Mouse (Mus musculus) limb, embryonic 15.5 days (tissue): ENCODE measurements around the gene Timm29. TPM values are rescaled to one million over a fixed set of nuclear protein-coding genes. Genes with fewer than 3 reads are reported as not detected.
A peak's percentile ranks its signal among the peaks of the same experiment; 100 is the strongest.

Experiments
- ATAC-seq: fragments of 200-750 bp; cut with Nextera tagmentation; 2 replicates; pipeline ENCODE4 v1.8.0; 2017; ENCODE audit warnings: low read depth, moderate TSS enrichment; ENCODE audit not compliant: insufficient number of reproducible peaks, low FRiP score, low TSS enrichment
- H3K27ac ChIP-seq: fragments of 300-500 bp; sonication (generic); 2 replicates; pipeline ENCODE4 v1.5.1; 2015; ENCODE audit warnings: moderate library complexity, mild to moderate bottlenecking, inconsistent platforms
- H3K27me3 ChIP-seq: fragments of 300-500 bp; sonication (generic); 2 replicates; pipeline ENCODE4 v1.6.1; 2015; ENCODE audit warnings: inconsistent platforms
- H3K36me3 ChIP-seq: fragments of 300-500 bp; sonication (generic); 2 replicates; pipeline ENCODE4 v1.6.1; 2015; ENCODE audit warnings: inconsistent platforms
- H3K4me1 ChIP-seq: fragments of 300-500 bp; sonication (generic); 2 replicates; pipeline ENCODE4 v1.6.1; 2015; ENCODE audit warnings: inconsistent platforms
- H3K4me2 ChIP-seq: fragments of 300-500 bp; sonication (generic); 2 replicates; pipeline ENCODE4 v1.6.1; 2015; ENCODE audit warnings: mild to moderate bottlenecking, inconsistent platforms
- H3K4me3 ChIP-seq: fragments of 300-500 bp; sonication (generic); 2 replicates; pipeline ENCODE4 v1.5.1; 2015; ENCODE audit warnings: mild to moderate bottlenecking, inconsistent platforms
- H3K9ac ChIP-seq: fragments of 300-500 bp; sonication (generic); 2 replicates; pipeline ENCODE4 v1.6.1; 2015; ENCODE audit warnings: inconsistent platforms
- H3K9me3 ChIP-seq: fragments of 300-500 bp; sonication (generic); 2 replicates; pipeline ENCODE4 v1.6.1; 2016; ENCODE audit warnings: inconsistent platforms
- WGBS: fragments of 180-500 bp; shearing (Covaris S2); methylation state at CpG from one replicate; pipeline ENCODE4 v1.1.7; 2015; 5-methylcytosine and 5-hydroxymethylcytosine counted together
- polyA plus RNA-seq: library from polyadenylated mRNA; unstranded; fragments of >200 nt; fragmentation: Nextera tagmentation; extraction: Ambion mirVana; gene quantifications from 2 replicates; pipeline ENCODE4 v1.2.1, GENCODE M21; 2015

The Timm29 gene
- polyA plus RNA-seq, 1 experiment from 2014 or later: 31.4 TPM

DNA sequence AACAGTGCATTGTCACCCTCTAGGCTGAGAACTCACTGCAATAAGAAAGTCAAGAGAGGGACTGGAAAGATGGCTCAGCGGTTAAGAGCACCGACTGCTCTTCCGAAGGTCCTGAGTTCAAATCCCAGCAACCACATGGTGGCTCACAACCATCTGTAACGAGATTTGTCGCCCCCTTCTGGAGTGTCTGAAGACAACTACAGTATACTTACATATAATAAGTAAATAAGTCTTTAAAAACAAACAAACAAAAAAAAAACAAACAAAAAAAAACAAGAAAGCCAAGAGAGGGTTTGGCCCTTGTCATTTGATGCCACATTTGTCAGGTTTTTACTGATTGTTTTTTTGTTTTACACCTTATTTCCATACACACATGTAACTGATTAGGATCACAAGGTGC is 11.6 kb downstream of the Timm29 start:
- 69% methylated on average over 5 of the region's 5 CpGs for WGBS
- ATAC-seq: no peak
- H3K9ac ChIP-seq: no peak overlapping the region
- no peak overlapping the region for H3K4me3 ChIP-seq
- no peaks in the 10 kb centered on the region for H3K27me3 ChIP-seq
- H3K4me1 ChIP-seq: no peaks in the 10 kb centered on the region
- H3K9me3 ChIP-seq: no peaks in the 10 kb centered on the region
- no peaks in the 10 kb centered on the region for H3K36me3 ChIP-seq
- no peak overlapping the region for H3K27ac ChIP-seq
- H3K4me2 ChIP-seq: no peak overlapping the region

DNA sequence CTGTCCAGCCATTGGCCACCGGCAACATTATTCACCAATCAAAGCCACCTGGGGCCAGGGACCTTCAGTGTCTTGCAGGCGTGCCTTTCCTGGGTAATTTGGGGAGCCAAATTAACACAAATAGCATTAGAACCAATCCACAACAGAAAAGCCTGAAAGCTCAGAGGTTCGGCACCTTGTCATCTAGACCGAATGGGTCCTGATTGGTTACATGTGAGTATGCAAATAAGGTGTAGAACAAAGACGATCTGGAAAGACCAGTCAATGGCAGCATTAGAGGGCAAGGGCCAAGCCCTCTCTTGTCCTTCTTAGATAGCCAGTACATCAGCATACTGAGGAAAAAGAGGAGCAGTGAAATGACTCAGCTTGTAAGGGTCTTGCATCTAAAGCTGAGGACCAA is 13.3 kb downstream of the Timm29 start:
- H3K27ac ChIP-seq: no peak overlapping the region
- H3K4me3 ChIP-seq: no peak overlapping the region
- H3K4me1 ChIP-seq: no peaks in the 10 kb centered on the region
- no peak overlapping the region for H3K9ac ChIP-seq
- 66% methylated on average over 5 of the region's 5 CpGs for WGBS
- ATAC-seq: no peak
- no peaks in the 10 kb centered on the region for H3K36me3 ChIP-seq
- H3K27me3 ChIP-seq: no peaks in the 10 kb centered on the region
- H3K4me2 ChIP-seq: no peak overlapping the region
- no peaks in the 10 kb centered on the region for H3K9me3 ChIP-seq

DNA sequence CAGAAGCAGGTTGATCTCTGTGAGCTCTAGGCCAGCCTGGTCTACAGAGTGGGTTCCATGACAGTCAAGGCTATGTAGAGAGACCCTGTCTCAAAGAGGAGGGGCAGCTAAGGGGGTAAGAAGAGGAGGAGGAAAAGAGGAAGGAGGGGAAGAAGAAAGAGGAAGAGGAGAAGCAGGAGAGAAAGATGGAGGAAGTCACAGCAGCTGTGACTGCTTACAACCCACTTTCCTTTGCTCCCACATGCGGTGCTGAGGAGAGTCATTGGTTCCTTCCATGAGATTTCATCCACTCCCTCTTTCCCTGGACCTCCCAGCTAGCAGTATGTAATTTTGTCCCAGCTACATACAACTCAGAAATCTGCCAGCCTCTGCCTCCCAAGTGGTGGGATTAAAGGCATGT is 14.1 kb downstream of the Timm29 start:
- ATAC-seq: no peak
- H3K36me3 ChIP-seq: no peaks in the 10 kb centered on the region
- no peaks in the 10 kb centered on the region for H3K27me3 ChIP-seq
- H3K4me3 ChIP-seq: no peak overlapping the region
- H3K4me1 ChIP-seq: no peaks in the 10 kb centered on the region
- no peak overlapping the region for H3K9ac ChIP-seq
- WGBS: 76% methylated on average over 1 of the region's 1 CpGs
- no peak overlapping the region for H3K4me2 ChIP-seq
- no peak overlapping the region for H3K27ac ChIP-seq
- no peaks in the 10 kb centered on the region for H3K9me3 ChIP-seq

DNA sequence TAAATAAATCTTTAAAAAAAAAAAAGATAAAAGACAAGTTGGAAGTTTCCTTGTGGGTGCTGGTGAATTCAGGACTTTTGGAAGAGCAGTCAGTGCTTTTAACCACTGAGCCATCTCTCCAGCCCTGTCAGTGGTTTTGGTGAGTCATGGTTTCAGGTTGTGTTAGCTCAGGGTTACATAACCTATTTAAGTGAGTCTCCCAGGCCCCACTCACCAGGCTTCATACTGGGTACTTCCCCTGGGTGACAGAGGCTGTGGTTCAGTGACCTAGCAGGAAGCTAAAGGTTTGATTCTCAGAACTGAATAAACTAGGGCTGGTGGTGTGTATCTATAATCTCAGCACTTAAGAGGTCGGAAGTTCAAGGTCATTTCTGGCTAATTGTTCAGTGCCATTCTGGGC is 17.3 kb downstream of the Timm29 start:
- Histone ChIP-seq H3K36me3 (no peaks in the 10 kb centered on the region), H3K4me3 (no peak overlapping the region), H3K27me3 (no peaks in the 10 kb centered on the region), H3K9me3 (no peaks in the 10 kb centered on the region), H3K27ac (no peak overlapping the region), H3K4me2 (no peak overlapping the region), H3K4me1 (peaks cover 1% of the 10 kb centered on the region; the same call in 1 of the 2 replicates), H3K9ac (no peak overlapping the region)
- WGBS: 89% methylated on average over 1 of the region's 1 CpGs
- no peak for ATAC-seq

DNA sequence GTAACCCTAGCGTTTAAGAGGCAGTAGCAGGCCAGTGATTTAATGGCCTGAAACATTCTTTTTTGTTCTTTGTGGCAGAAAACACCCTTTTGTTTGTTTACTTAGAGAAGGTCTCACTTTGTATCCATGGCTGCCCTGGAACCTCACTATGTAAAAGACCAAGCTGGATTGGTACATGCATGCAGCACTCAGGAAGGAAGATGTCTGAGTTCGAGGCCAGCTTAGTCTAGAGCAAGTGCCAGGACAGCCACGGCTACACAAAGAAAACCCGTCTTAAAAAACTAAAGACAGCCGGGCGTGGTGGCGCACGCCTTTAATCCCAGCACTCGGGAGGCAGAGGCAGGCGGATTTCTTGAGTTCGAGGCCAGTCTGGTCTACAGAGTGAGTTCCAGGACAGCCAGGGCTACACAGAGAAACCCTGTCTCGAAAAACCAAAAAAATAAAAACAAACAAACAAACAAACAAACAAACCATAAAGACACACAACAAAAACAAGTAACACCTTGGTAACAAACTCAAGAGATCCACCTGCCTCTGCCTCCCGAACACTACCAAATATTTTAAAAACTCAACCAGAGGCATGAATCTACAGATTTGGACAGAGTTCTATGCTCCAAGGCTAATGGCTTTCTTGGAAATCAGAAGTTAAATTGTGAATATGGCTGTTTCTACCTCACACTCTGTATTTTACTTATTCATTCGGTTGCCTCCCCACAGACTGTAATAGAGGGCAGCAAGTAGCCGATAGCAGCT is 22.5 kb downstream of the Timm29 start:
- peak overlapping the region; percentile 46 for H3K9ac ChIP-seq
- no peaks in the 10 kb centered on the region for H3K27me3 ChIP-seq
- H3K4me3 ChIP-seq: peak overlapping the region; percentile 83
- no peak for ATAC-seq
- WGBS: 80% methylated on average over 15 of the region's 15 CpGs
- H3K4me1 ChIP-seq: peaks cover 18% of the 10 kb centered on the region
- peak overlapping the region; percentile 60 for H3K4me2 ChIP-seq
- no peaks in the 10 kb centered on the region for H3K36me3 ChIP-seq
- no peaks in the 10 kb centered on the region for H3K9me3 ChIP-seq
- H3K27ac ChIP-seq: peak overlapping the region; percentile 98

DNA sequence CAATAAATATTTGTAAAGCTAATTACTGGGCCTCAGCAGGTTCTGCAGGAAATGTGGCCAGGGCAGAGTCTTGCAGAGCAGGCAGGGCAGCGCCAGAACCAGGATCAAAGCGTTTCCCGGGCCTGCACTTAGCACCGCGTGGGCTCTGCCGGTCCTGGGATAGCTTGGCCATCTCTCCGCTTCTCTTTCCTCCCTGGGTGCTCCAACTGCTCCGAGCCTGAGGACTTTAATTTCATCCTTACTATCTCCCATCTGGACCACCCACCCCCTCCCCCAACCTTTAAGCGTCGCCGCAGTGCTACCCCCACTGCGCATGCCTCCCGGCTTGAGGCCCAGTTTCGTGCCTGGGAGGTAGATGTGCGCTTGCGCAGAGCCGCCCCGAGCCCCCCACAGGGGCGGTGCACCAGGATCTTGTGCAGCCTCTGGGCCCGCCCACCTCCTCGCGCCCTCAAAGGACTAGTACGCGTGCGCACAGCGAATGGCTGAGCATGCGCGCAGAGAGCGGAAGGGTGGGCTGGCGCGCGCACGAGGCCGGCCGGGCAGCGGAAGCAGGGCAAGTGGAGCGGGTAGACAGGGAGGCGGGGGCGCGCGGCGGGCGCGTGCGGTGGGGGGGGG is 23.2 kb downstream of the Timm29 start, which contains the start of gene Smarca4:
Gene Smarca4 (plus strand): TSS at position 553 of the 615 bp plus-strand sequence.
- WGBS: under 1% methylated on average over 38 of the region's 45 CpGs
- H3K4me2 ChIP-seq: peak within 1 kb of the TSS; percentile 60
- no peaks in the 10 kb centered on the region for H3K9me3 ChIP-seq
- no peaks in the 10 kb centered on the region for H3K27me3 ChIP-seq
- peak within 1 kb of the TSS; percentile 85 for H3K9ac ChIP-seq
- peak; percentile 93 for ATAC-seq
- H3K27ac ChIP-seq: peak within 1 kb of the TSS; percentile 98
- H3K4me1 ChIP-seq: peaks cover 18% of the 10 kb centered on the region
- no peaks in the 10 kb centered on the region for H3K36me3 ChIP-seq
- peak within 1 kb of the TSS; percentile 83 for H3K4me3 ChIP-seq

DNA sequence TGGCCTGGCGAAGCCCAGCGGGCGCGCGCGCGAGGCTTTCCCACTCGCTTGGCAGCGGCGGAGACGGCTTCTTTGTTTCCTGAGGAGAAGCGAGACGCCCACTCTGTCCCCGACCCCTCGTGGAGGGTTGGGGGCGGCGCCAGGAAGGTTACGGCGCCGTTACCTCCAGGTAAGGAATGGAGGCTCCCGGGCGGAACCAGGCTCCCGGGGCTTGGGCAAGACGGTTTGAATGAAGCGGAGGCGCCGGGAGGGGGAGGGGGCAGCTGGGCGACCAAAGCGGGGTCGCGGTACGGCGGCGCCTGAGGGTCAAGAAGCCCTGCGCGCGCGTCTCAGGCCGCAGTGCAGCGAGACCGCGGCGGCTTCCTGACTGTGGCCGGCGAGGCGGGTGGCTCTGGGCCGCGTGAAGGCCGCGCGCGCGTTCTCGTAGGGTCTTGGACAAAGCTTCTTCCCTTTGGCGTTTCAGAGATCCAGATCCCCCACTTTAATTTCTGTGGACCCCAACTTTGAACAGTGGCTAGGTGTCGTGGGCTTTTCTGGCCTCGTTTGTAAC is 23.8 kb downstream of the Timm29 start:
- no peaks in the 10 kb centered on the region for H3K27me3 ChIP-seq
- peak; percentile 82 for ATAC-seq
- peak overlapping the region; percentile 98 for H3K27ac ChIP-seq
- H3K36me3 ChIP-seq: no peaks in the 10 kb centered on the region
- H3K4me2 ChIP-seq: peak overlapping the region; percentile 56
- peak overlapping the region; percentile 85 for H3K9ac ChIP-seq
- H3K4me1 ChIP-seq: peaks cover 18% of the 10 kb centered on the region
- under 1% methylated on average over 56 of the region's 57 CpGs for WGBS
- H3K4me3 ChIP-seq: peak overlapping the region; percentile 83
- H3K9me3 ChIP-seq: no peaks in the 10 kb centered on the region

DNA sequence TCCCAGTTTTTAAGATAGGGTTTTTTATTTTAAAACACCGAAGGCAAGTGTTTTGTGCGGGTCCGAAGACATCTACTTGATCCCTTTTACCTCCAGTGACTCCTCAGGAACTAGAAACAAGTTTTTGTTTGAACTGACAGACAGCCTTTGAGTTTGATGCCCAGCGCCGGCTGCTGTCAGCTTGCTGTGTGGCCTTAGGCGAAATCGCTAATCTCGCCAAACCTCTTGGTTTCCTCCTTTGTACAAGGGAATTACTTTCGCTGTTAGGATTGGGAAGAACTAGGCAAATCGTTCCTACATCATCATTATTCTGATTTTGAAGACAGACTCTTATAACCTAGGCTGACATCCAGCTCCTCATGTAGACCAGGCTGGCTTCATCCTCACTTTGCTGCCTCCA is 24.5 kb downstream of the Timm29 start:
- peak overlapping the region; percentile 98 for H3K27ac ChIP-seq
- no peaks in the 10 kb centered on the region for H3K36me3 ChIP-seq
- no peak for ATAC-seq
- no peaks in the 10 kb centered on the region for H3K9me3 ChIP-seq
- 6% methylated on average over 10 of the region's 10 CpGs for WGBS
- H3K4me1 ChIP-seq: peaks cover 18% of the 10 kb centered on the region
- peak overlapping the region; percentile 56 for H3K4me2 ChIP-seq
- no peaks in the 10 kb centered on the region for H3K27me3 ChIP-seq
- H3K4me3 ChIP-seq: peak overlapping the region; percentile 83
- H3K9ac ChIP-seq: peak overlapping the region; percentile 85

DNA sequence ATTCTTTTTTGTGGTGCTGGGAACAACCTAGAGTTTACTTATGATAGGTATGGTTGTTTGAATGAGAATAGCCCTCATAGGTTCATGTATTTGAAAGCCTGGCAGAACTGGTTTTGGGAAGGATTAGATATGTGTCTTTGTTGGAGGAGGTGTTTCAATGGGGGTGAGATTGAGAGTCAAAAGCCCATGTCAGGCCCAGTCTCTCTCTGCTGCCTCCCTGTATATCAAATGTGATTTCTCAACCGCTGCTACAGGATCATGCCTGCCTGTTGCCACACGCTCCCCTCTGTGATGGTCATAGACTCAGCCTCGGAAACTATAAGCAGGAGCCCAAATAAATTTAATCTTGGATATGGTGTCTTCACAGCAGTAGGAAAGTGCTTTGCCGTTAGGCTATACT is 27.7 kb downstream of the Timm29 start:
- H3K9me3 ChIP-seq: no peaks in the 10 kb centered on the region
- peaks cover 15% of the 10 kb centered on the region for H3K4me1 ChIP-seq
- no peak overlapping the region for H3K4me3 ChIP-seq
- 78% methylated on average over 4 of the region's 4 CpGs for WGBS
- H3K4me2 ChIP-seq: no peak overlapping the region
- no peak overlapping the region for H3K27ac ChIP-seq
- H3K27me3 ChIP-seq: no peaks in the 10 kb centered on the region
- H3K9ac ChIP-seq: no peak overlapping the region
- no peaks in the 10 kb centered on the region for H3K36me3 ChIP-seq
- ATAC-seq: no peak

DNA sequence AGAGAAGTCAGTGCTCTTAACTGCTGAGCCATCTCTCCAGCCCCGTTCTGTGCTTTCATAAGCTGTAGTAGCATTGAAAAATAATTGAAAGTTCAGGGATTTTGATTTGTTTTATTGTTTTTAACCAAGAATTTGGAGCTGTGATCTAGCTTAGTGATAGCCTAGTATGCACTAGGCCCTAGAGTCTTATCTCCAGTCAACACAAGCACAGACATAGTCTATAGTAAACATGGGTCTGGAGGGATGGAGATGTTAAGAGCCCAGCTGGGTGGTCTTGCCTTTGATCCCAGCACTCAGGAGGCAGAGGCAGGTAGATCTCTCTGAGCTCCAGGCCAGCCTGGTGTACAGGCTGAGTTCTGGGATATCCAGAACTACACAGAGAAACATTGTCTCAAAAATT is 30.2 kb downstream of the Timm29 start:
- Histone ChIP-seq H3K4me3 (no peak overlapping the region), H3K27me3 (no peaks in the 10 kb centered on the region), H3K27ac (no peak overlapping the region), H3K4me1 (peaks cover 13% of the 10 kb centered on the region), H3K9me3 (no peaks in the 10 kb centered on the region), H3K9ac (no peak overlapping the region), H3K4me2 (no peak overlapping the region), H3K36me3 (no peaks in the 10 kb centered on the region)
- WGBS: 94% methylated on average over 1 of the region's 1 CpGs
- no peak for ATAC-seq

DNA sequence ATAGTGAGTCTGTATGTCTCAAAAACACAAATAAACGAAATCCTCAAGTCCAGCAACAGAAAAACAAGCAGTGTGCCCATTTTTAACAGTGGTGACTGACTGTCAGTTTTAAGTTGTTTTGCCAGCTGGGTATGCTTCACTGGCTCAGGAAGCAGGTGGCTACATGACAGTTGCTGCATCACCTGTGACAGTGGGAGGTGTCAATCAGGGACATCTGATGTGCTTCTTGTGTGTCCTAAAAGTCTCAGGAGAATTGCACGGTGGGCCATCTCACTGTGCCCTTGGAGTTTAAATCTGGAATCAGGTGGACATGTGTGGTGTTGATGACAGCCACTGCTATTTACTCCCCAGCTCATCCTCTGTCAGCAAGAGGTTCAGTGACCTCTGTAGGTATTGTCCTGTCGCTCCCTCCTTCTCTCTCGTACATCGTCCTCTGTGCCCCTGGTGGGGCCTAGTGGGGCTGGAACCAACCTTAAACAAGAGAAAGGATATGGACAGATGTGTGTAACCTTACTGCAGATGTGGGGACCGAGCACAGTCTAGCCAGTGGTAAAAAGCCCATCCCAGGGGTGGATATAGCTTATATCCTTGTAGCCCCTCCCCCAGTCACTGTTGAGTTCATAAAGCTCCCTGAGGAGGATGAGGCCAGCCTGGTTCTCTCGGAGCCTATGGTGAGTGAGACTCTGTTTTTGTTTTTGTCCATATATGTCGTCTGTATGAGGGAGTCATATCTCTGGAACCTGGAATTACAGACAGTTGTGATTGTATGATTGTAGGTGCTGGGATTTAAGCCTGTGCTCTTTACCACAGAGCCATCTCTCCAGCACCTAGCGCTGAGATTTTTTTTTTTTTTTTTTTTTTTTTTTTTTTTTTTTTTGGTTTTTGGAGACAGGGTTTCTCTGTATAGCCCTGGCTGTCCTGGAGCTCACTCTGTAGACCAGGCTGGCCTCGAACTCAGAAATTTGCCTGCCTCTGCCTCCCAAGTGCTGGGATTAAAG is 33.1 kb downstream of the Timm29 start:
- no peak for ATAC-seq
- H3K4me3 ChIP-seq: no peak overlapping the region
- H3K4me1 ChIP-seq: 0 out of 2 replicates have a peak, but pooled peaks cover 2% of the 10 kb centered on the region
- no peak overlapping the region for H3K27ac ChIP-seq
- H3K9me3 ChIP-seq: no peaks in the 10 kb centered on the region
- H3K4me2 ChIP-seq: no peak overlapping the region
- H3K27me3 ChIP-seq: no peaks in the 10 kb centered on the region
- no peak overlapping the region for H3K9ac ChIP-seq
- no peaks in the 10 kb centered on the region for H3K36me3 ChIP-seq
- WGBS: 82% methylated on average over 10 of the region's 10 CpGs
